Mouse (Mus musculus) c-Kit-negative CD71-positive TER-119-positive erythroid progenitor cells, embryonic 14.5 days (primary cell): ENCODE measurements around the gene Cyb5r2.

Experiments used
- DNase-seq: peaks from one replicate; pipeline ENCODE4 v3.0.0-alpha.2; 2013; ENCODE audit warnings: low read depth, low spot score

Cyb5r2 gene

DNA sequence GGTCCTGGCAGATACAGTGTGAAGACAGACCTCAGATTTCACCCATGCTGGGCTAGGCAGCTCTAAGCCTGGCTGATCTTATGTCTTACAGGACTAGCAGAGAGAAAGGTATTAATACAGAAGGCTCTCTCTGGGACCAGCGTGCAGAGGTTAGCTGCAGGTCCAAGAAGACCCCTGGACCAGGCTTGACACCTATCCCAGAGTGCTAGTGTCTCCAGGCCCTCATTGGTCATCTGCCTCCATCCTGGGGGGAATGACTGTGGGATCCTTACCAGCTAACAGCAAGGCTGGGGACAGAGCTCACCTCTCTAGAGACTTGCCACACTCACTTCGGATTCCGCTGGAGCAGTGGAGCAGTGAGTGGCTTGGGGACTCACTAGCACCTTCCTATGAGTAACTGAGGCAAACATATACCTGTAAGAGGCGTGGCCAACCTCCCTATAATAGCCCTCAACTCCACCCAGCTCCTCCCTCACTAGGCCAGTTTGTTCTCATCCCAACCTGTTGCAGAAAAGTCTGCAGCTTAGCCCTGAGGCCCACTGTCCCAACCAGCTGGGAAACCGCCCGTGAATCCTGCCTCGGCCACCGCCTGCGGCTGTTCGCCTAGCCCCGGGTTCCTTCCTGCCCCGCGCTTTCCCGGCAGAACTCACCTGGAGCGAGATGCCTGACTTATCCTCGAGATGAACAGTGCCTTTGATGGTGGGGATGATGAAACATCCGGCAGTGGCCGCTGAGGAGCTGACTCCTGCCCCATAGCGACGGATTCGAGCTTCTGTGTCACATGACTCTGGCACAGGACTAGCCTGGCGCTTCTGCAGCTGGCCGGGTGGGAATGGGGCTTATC lies at the start of gene Cyb5r2:
Gene Cyb5r2, minus strand, starts transcription at position 725 of the 844 bp plus-strand sequence.
- no peak for DNase-seq

DNA sequence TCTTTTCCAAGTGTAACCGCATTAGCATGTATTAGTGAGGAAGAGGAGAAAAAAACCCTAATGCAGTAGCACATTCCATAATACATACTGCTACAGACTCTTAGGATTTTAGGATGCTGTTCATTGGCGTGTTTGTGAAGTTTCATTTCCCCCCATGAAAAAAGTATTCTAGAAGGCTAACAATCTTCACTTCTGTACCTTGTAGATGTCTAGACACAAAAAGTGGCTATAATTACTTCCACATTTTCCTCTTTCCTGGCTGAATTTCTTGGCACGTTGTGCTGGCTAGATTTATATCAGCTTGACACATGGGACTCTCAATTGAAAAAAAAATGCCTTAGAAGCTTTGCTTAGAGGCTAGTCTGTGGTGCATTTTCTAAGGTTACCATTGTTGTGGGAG lies 44.3 kb upstream of the Cyb5r2 start:
- no peak for DNase-seq

DNA sequence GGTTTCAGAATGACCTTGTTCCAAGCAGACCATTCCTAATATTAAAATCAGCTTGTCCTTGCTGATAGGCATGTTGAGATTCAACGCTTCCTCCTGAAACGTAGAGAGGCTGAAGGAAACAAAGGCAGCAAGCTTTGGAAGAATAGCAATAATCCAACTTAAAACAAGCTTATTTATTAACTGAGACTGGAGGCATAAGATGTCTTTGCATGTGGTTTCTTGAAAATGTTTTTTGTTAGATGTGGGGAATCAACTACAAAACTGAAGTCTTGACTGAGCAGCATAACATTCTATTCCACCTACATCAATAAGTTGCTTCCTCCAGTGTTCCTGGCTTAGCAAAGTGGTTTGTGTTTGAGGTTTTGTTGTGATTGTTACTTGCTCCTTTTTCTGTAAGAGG lies 43.3 kb upstream of the Cyb5r2 start, which contains the start of gene Ovch2:
Gene Ovch2, minus strand, starts transcription at position 101 of the 400 bp plus-strand sequence.
- DNase-seq, result no peak

DNA sequence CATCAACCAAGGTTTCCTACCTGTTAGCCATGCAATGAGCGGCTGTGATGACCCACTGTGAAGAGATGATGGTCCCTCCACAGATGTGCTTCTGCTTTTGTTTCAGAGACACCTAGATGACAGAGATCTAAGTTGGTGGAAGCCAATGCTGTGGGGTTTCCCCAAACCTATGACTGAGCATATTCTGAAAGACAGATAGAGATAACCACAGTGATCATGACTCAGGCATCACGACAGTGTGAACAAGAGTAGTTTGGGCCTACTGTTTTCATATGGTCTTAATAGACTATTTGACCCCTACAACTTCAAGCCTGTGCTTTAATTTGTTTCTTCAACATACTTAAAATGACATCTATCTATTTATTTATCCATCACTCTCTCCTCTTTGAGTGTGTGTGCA lies 38.7 kb upstream of the Cyb5r2 start:
- no peak for DNase-seq

DNA sequence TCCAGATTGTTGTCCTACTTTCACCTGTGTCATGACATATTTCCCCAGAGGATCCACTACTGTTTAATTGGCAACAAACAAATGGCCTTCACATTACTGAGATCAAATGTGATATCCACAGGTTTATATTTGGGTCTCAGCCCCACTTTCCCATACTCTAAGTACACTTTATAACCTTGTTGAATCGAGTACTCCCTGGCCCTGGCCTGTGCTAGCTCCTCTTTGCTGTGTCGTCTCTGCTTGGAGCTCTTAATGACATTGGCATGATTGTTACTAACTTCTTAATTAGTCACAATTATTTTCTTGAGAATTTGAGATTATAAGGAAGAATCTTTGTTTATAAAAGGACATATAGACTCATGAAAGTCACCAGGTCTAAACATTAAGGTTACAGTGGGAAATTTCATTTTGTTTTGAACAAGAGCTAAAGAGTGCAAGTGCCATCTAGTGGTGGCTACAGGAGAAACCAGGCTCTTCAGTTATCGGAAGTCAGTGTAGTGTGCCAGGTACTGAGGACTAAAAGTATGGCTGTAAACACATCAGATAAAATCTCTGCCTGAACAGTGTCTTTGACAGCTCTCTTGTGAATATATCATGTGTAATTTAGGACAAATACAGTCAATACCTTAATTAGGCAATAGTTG lies 30.3 kb upstream of the Cyb5r2 start:
- DNase-seq, result no peak

DNA sequence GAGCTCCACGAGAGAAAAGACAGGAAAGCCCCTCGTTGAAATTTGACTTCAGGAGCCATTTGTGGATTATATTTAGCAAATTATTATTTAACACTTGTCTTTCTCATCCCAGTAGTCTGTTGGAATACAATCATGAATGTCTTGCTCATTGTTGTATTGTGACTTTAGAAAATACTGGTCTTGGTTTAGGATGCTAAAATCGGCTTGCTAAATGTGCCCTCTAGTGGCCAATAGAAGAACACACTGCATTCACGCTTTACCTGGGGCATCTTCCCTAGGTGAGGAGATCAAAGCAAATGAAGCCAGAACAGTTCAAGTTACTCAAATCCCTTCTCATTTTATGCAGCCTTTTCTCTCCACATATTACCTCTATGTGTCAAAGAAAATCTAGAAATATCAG lies 21.8 kb upstream of the Cyb5r2 start:
- DNase-seq, result no peak

DNA sequence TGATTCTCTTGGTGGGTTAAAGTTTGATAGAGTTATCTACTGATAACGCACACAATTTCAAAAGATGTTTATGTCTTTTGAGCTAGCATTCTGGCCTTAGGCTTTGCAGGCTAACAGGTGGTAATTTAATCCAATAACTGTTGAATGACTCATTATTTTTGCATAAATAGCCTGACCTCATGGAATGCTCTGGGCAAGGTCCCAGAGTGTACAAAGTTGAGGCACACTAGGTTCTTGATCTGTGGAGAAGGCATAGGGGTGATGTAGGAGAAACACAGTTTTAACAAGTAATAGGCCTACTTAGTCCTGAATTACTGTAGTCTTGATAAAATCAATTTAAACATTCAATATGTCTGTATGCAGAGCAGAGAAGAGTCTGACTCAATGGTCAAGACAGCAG lies 20.4 kb upstream of the Cyb5r2 start:
- no peak for DNase-seq

- no peak for DNase-seq
Observed at GRCm38 (mm10) chr7:107770812-107771211, 13.0 kb upstream of the Cyb5r2 start.

DNA sequence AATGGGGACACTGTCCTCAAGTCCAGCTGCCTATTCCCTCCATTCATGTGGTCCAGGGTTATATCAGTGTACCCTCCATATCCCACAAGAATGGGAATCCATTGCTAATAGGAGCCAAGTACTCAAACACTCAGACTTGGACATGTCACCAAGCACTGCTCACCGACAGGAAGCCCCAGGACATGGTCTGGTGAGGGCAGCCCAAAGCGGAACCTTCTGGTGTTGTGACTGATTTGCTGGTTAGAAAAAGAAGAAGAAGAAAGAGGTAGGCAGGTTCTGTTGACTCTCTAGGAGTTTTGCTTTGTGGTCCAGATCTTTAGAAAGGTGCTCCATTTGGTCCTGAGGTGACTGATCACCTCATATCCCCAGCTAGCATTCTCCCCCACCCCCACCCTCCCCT lies 1.1 kb downstream of the Cyb5r2 start:
- no peak for DNase-seq

DNA sequence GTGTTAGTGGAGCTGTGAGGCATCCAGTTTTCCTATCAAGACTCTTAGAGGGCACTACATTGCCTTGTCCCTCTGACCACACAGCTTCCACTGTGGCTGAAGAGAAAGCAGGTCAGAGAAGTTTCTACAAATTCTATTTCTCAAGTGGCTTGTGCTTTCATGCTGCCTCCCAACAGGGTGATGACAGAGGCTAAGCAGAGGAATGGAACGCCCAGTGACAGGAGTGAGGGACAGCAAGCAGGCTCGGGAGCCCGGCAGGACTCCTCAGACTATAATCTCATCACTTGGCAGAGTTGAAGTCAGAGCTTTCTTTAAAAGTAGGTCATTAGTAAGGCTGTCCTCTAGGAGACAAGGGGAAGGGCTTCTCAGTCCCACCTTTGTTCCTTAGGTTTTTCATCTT lies 1.9 kb downstream of the Cyb5r2 start:
- DNase-seq, result no peak

DNA sequence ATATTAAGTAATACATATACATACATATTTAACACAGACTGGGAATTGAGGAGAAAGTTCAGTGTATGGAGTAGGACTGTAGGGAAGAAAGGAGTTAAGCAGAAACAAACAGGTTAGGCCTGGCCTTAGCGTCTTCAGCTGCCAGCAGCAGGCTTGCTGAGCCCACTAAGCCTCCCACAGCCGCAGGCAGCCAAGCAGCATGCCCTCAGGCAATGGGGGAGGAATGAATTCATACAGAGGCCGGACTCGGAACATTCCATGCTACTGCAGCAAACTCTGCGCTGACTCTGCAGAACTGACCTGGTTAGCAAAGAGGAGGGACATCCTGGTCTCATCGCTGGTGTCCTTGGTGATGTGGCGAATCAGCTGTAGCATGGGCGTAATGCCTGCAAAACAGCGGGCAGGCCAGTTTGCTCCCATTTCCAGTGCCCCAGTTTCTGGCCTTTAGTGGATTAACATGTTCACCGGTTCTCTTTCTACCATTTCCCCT lies 5.8 kb downstream of the Cyb5r2 start:
- DNase-seq, result no peak

GRCm38 (mm10) chr7:107749721-107750120 lies 8.1 kb downstream of the Cyb5r2 start:
- DNase-seq, result no peak

GRCm38 (mm10) chr7:107749270-107749669 lies 8.6 kb downstream of the Cyb5r2 start:
- DNase-seq, result no peak

- peak; percentile 8 for DNase-seq
Observed at GRCm38 (mm10) chr7:107747954-107748353, 9.9 kb downstream of the Cyb5r2 start.

DNA sequence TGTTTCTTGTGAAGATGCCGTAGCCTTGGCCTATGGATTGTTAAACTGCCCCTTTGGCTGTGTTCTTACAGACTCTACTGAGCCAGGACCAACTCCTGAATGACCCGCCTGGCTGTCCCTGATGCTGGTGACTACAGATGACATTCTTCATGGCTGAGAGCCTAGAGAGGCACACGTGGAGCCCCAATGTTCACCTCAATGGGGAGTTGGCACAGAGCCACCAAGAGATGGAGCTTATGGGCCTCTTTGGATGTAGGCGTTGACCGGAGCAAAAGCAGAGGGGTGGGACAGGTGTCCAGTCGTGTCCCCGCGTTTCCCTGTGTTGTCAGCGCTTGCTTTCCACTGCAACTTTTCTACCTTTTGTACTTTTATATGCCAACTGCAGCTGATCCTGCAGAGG lies 10.4 kb downstream of the Cyb5r2 start:
- no peak for DNase-seq

GRCm38 (mm10) chr7:107746036-107746435 lies 11.8 kb downstream of the Cyb5r2 start:
- no peak for DNase-seq

- no peak for DNase-seq
Observed at GRCm38 (mm10) chr7:107745111-107745510, 12.7 kb downstream of the Cyb5r2 start.

DNA sequence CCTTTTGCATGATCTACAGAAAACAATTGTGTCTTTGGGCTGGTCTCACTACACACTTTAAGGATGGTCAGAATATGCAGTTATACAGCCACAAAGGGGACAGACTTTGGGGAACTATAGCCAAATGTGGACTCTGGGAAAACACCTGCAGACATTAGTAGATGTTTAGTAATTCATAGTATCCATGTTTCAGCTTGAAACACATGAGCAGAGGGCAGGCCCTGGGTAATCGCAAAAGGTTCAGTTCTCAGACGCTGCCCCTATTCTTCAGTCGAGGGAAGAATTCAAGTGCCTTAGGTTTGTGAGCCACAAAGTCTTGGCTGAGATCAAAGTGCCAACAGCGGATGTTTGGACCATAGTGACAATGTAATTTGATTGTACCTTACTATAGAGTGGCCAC lies 13.4 kb downstream of the Cyb5r2 start:
- no peak for DNase-seq

DNA sequence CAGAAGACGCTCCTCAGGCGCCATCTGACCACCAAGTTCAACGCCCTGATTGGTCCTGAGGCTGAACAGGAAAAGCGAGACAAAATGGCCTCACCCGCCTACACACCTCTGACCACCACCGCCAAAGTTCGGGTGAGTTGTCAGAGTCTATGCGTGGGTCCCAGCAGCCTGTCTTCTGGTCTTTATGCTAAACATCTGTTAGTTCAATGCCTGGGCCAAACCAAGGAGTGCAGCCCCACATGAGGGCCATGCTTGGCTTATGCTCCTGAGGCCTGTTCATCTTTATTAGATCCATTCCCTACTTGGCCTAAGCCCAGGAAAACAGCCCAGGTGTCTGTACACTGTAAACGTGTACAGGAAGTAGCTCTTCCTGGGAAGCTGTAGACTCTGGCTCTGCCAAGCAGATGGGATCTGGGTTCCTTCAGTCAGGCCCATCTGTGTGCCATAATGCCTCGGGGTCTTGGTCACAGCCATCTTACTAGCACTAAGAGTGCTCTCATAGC lies 14.8 kb downstream of the Cyb5r2 start:
- DNase-seq, result no peak

GRCm38 (mm10) chr7:107738726-107739125 lies 19.1 kb downstream of the Cyb5r2 start:
- DNase-seq, result no peak

DNA sequence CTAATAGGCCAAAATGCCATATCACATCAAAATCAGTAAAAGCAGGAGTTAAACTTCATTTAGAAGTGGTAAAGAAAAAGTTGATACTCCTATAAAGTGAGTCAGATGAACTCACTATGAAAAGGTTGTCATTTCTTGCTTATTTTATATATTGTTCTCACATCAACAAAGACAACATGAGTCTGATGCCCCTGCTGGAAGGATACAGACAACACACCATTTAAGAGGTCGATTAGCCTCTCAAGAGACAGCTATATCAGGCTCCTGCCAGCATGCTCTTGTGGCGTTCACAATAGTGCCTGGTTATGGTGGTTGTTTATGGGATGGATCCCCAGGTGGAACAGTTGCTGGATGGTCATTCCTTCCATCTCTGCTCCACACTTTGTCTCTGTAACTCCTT lies 24.7 kb downstream of the Cyb5r2 start:
- no peak for DNase-seq

- DNase-seq, result no peak
Observed at GRCm38 (mm10) chr7:107730587-107730986, 27.2 kb downstream of the Cyb5r2 start.

DNA sequence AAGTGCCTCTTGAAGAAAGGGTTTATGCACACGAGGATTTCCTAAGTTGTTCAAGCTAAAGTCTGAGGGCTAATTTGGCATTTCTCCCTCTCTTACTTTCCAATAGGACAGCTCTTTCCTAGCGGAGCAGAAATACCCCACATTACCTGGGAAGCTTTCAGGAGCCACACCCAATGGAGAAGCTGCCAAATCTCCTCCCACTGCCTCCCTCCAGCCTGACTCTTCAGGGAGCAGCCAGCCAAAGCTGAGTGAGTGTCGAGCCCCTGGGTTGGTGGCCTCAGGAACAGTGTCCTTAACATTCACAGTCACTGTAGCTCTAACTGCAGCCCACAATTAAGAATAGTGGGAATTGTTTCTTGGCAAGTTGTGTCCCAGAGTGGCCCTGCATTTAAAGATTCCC lies 30.3 kb downstream of the Cyb5r2 start:
- DNase-seq, result no peak
